Mouse (Mus musculus) heart, adult 2 months (tissue): ENCODE results near the gene Gm42417. TPM values are rescaled to one million over a fixed set of nuclear protein-coding genes. Genes with fewer than 3 reads are reported as not detected.

ENCODE experiments used
- DNase-seq, 2 experiments: peaks; one replicate each; pipeline ENCODE4 v3.0.0; 2021
- H3K27ac ChIP-seq: fragments of 200-600 bp; 2 replicates; pipeline ENCODE4 v1.8.1; 2022
- H3K27me3 ChIP-seq: fragments of 200-500 bp; 2 replicates; pipeline ENCODE4 v1.6.1; 2012; ENCODE audit warnings: mild to moderate bottlenecking, low read length, inconsistent platforms, mixed read lengths; ENCODE audit not compliant: control insufficient read depth, insufficient read depth
- H3K36me3 ChIP-seq: fragments of 200-500 bp; 2 replicates; pipeline ENCODE4 v1.6.1; 2012; ENCODE audit warnings: low read length, inconsistent platforms; ENCODE audit not compliant: control insufficient read depth, insufficient read depth
- H3K4me1 ChIP-seq: fragments of 200-500 bp; 2 replicates; pipeline ENCODE4 v1.6.1; 2011; ENCODE audit warnings: low read length; ENCODE audit not compliant: control insufficient read depth, insufficient read depth
- H3K4me3 ChIP-seq: fragments of 200-600 bp; 2 replicates; pipeline ENCODE4 v1.8.1; 2022
- H3K79me2 ChIP-seq: fragments of 200-500 bp; replicated peaks from 2 replicates; pipeline ENCODE4 v1.6.1; 2012; ENCODE audit warnings: mild to moderate bottlenecking, inconsistent platforms, low read length, moderate library complexity, mixed read lengths; ENCODE audit not compliant: control insufficient read depth, insufficient read depth
- H3K9ac ChIP-seq: fragments of 200-500 bp; 2 replicates; pipeline ENCODE4 v1.6.1; 2012; ENCODE audit warnings: low read depth, mild to moderate bottlenecking, control low read depth, inconsistent platforms, low read length, mixed read lengths
- CTCF ChIP-seq: fragments of 200-600 bp; IDR thresholded peaks from 2 replicates; pipeline ENCODE4 v1.8.1; 2022; ENCODE audit warnings: antibody characterized with exemption, mild to moderate bottlenecking, moderate library complexity
- EP300 ChIP-seq: fragments of 200-500 bp; IDR thresholded peaks from 2 replicates; pipeline ENCODE4 v1.6.1; 2011; ENCODE audit warnings: low read depth, low read length, control low read depth; ENCODE audit not compliant: insufficient read depth
- POLR2A ChIP-seq: fragments of 200-500 bp; IDR thresholded peaks from 2 replicates; pipeline ENCODE4 v1.6.1; 2011; ENCODE audit warnings: mild to moderate bottlenecking, low read depth, low read length, control low read depth; ENCODE audit not compliant: insufficient read depth
- WGBS: fragments of 180-500 bp; shearing (Covaris S2); methylation state at CpG from one replicate; pipeline ENCODE4 v1.1.7; 2018; 5-methylcytosine and 5-hydroxymethylcytosine counted together
- intact Hi-C: fragments of 180-260 bp; cut with DNase I; formaldehyde crosslinking; loops from one replicate; pipeline ENCODE4 v1.15.1; 2025
- polyA plus RNA-seq: library from polyadenylated mRNA; depleted of rRNA; stranded (reverse); fragments of >200 nt; gene quantifications from 2 replicates; pipeline ENCODE4 v1.2.3, GENCODE M21; 2012
- total RNA-seq, 2 experiments: library from RNA; stranded (reverse); gene quantifications; 2 replicates each; pipeline ENCODE4 v1.2.3; 2021

The Gm42417 gene
- total and polyA plus RNA-seq, 3 experiments, result 148 to 172 TPM; not detected in 1

DNA sequence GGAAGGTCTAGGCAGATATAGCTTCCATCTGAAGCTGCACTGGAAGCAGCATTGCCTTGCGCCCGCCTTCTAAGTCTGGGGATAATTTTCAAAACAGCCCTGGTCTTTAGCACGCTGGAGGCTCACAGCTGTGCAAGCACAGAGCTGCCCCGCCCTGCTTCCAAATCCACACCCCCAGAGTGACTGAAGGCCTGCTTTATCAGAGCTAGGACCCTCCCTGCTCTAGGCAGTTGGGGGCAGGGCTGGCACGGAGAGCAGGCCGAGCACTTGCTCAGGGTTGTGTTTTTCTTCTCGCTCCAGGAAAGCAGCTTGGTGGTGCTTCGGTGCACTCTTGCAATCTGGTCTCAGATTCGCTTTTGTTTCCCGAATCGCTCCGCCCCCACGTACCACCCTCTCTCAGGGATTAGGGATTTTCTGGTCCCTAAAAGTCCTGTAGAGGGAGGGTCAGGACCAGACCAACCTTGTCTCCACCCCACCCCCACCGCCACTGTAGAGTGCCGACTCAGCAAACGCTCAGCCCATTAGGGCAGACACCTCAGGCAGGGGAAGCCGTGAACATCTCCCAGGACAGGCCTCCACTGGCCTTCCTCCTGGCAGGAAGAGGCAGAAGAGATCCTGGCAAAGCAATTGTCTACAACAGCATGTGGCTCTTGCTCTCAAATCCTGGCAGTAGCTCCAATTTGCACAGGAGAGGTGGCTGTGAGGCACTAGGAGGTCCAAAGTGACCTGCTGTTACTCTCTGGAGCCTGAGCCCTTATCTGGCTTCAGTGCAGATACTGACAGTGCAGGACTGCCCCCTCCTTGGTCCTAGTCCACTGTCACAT, 41.4 kb upstream of the Gm42417 start:
- Histone ChIP-seq H3K4me1 (peaks cover 25% of the 10 kb centered on the region), H3K36me3 (no peaks in the 10 kb centered on the region), H3K27ac (peak overlapping the region; percentile 82), H3K27me3 (no peaks in the 10 kb centered on the region), H3K4me3 (peak overlapping the region; percentile 3; the same call in 1 of the 2 replicates), H3K79me2 (no peaks in the 10 kb centered on the region), H3K9ac (peak overlapping the region; percentile 34)
- DNase-seq, result peak; percentile 75 to 81
- WGBS, result 4% methylated on average over 17 of the region's 17 CpGs
- intact Hi-C loops, result no loop called here
- TF ChIP-seq CTCF (no peak), EP300 (peak; percentile 50; the same call in 1 of the 2 replicates), POLR2A (peak; percentile 80)

- H3K27me3 ChIP-seq, result no peaks in the 10 kb centered on the region
- WGBS, result 35% methylated on average over 6 of the region's 6 CpGs
- no peaks in the 10 kb centered on the region for H3K36me3 ChIP-seq
- no peak for TF ChIP-seq POLR2A
- TF ChIP-seq CTCF, result no peak
- TF ChIP-seq EP300, result no peak
- peaks cover 25% of the 10 kb centered on the region for H3K4me1 ChIP-seq
- H3K27ac ChIP-seq, result peak overlapping the region; percentile 82
- H3K9ac ChIP-seq, result peak overlapping the region; percentile 34
- no peaks in the 10 kb centered on the region for H3K79me2 ChIP-seq
- H3K4me3 ChIP-seq, result peak overlapping the region; percentile 3; the same call in 1 of the 2 replicates
- peak in 1 of 2 experiments; percentile 35 for DNase-seq
- intact Hi-C loops, result no loop called here
Measured at GRCm38 (mm10) chr1:36579974-36580383, 40.8 kb upstream of the Gm42417 start.

- Histone ChIP-seq H3K4me3 (no peak overlapping the region), H3K4me1 (peaks cover 36% of the 10 kb centered on the region), H3K79me2 (no peaks in the 10 kb centered on the region), H3K9ac (no peak overlapping the region), H3K27ac (no peak overlapping the region), H3K27me3 (no peaks in the 10 kb centered on the region), H3K36me3 (no peaks in the 10 kb centered on the region)
- no peak for TF ChIP-seq CTCF
- no peak for TF ChIP-seq EP300
- no peak for TF ChIP-seq POLR2A
- WGBS, result 73% methylated on average over 6 of the region's 6 CpGs
- intact Hi-C loops, result no loop called here
- DNase-seq, result no peak
Measured at GRCm38 (mm10) chr1:36576991-36577675, 37.9 kb upstream of the Gm42417 start.

GRCm38 (mm10) chr1:36575347-36575746, 36.1 kb upstream of the Gm42417 start:
- DNase-seq, result no peak
- Histone ChIP-seq H3K36me3 (no peaks in the 10 kb centered on the region), H3K4me3 (no peak overlapping the region), H3K27ac (no peak overlapping the region), H3K79me2 (no peaks in the 10 kb centered on the region), H3K4me1 (peaks cover 32% of the 10 kb centered on the region), H3K27me3 (no peaks in the 10 kb centered on the region), H3K9ac (no peak overlapping the region)
- 65% methylated on average over 6 of the region's 6 CpGs for WGBS
- intact Hi-C loops, result no loop called here
- TF ChIP-seq POLR2A (no peak), EP300 (no peak), CTCF (no peak)

GRCm38 (mm10) chr1:36574196-36574955, 35.1 kb upstream of the Gm42417 start:
- intact Hi-C loops, result no loop called here
- Histone ChIP-seq H3K27me3 (no peaks in the 10 kb centered on the region), H3K36me3 (no peaks in the 10 kb centered on the region), H3K9ac (no peak overlapping the region), H3K4me3 (no peak overlapping the region), H3K4me1 (peaks cover 34% of the 10 kb centered on the region), H3K79me2 (no peaks in the 10 kb centered on the region), H3K27ac (no peak overlapping the region; the same call in 1 of the 2 replicates)
- DNase-seq, result no peak
- TF ChIP-seq POLR2A (no peak), EP300 (no peak), CTCF (no peak)
- 76% methylated on average over 5 of the region's 5 CpGs for WGBS
